Mouse (Mus musculus) stomach, embryonic 15.5 days (tissue): ENCODE results near the gene Hand1. TPM values are rescaled to one million over a fixed set of nuclear protein-coding genes. Genes with fewer than 3 reads are reported as not detected.

Source experiments
- ATAC-seq: fragments of 200-750 bp; cut with Nextera tagmentation; 2 replicates; pipeline ENCODE4 v1.8.0; 2017; ENCODE audit warnings: low read depth, moderate number of reproducible peaks, moderate TSS enrichment; ENCODE audit not compliant: insufficient read depth, low FRiP score
- H3K27ac ChIP-seq: fragments of 300-500 bp; sonication (generic); 2 replicates; pipeline ENCODE4 v1.5.1; 2015; ENCODE audit warnings: mild to moderate bottlenecking, inconsistent platforms
- H3K27me3 ChIP-seq: fragments of 300-500 bp; sonication (generic); replicated peaks from 2 replicates; pipeline ENCODE4 v1.6.1; 2015; ENCODE audit warnings: inconsistent platforms
- H3K36me3 ChIP-seq: fragments of 300-500 bp; sonication (generic); 2 replicates; pipeline ENCODE4 v1.6.1; 2015; ENCODE audit warnings: inconsistent platforms
- H3K4me1 ChIP-seq: fragments of 300-500 bp; sonication (generic); 2 replicates; pipeline ENCODE4 v1.6.1; 2015; ENCODE audit warnings: inconsistent platforms
- H3K4me2 ChIP-seq: fragments of 300-500 bp; sonication (generic); 2 replicates; pipeline ENCODE4 v1.6.1; 2015; ENCODE audit warnings: mild to moderate bottlenecking, inconsistent platforms
- H3K4me3 ChIP-seq: fragments of 300-500 bp; sonication (generic); replicated peaks from 2 replicates; pipeline ENCODE4 v1.5.1; 2015; ENCODE audit warnings: inconsistent platforms
- H3K9ac ChIP-seq: fragments of 300-500 bp; sonication (generic); 2 replicates; pipeline ENCODE4 v1.6.1; 2015; ENCODE audit warnings: inconsistent platforms
- H3K9me3 ChIP-seq: fragments of 300-500 bp; sonication (generic); 2 replicates; pipeline ENCODE4 v1.6.1; 2016; ENCODE audit warnings: inconsistent platforms
- WGBS: fragments of 180-500 bp; shearing (Covaris S2); methylation state at CpG from one replicate; pipeline ENCODE4 v1.1.7; 2015; 5-methylcytosine and 5-hydroxymethylcytosine counted together
- polyA plus RNA-seq: library from polyadenylated mRNA; unstranded; fragments of >200 nt; fragmentation: Nextera tagmentation; extraction: Ambion mirVana; gene quantifications from 2 replicates; pipeline ENCODE4 v1.2.1, GENCODE M21; 2015

Hand1 gene
- polyA plus RNA-seq, 1 experiment from 2014 or later, result 6.9 TPM

DNA sequence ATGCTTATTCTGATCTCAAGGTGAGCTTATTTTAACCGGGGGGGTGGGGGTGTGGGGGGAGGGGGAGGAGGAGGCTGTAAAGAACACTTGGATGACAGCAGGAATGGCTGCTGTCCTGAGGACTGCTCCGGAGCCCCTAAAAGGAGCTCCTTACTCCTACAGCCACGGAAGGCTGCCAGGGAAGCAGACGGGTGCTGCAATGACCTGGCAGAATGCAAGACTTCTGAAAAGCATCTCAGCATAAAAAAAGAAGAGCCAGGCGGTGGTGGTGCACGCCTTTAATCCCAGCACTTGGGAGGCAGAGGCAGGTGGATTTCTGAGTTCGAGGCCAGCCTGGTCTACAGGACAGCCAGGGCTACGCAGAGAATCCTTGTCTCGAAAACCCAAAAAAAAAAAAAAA lies 34.8 kb downstream of the Hand1 start:
- no peak overlapping the region for H3K4me3 ChIP-seq
- peaks cover 13% of the 10 kb centered on the region for H3K4me1 ChIP-seq
- no peak overlapping the region for H3K9ac ChIP-seq
- no peak overlapping the region for H3K27ac ChIP-seq
- no peaks in the 10 kb centered on the region for H3K9me3 ChIP-seq
- no peak overlapping the region for H3K4me2 ChIP-seq
- H3K36me3 ChIP-seq, result no peaks in the 10 kb centered on the region
- H3K27me3 ChIP-seq, result no peaks in the 10 kb centered on the region
- WGBS, result 80% methylated on average over 9 of the region's 9 CpGs
- no peak for ATAC-seq

DNA sequence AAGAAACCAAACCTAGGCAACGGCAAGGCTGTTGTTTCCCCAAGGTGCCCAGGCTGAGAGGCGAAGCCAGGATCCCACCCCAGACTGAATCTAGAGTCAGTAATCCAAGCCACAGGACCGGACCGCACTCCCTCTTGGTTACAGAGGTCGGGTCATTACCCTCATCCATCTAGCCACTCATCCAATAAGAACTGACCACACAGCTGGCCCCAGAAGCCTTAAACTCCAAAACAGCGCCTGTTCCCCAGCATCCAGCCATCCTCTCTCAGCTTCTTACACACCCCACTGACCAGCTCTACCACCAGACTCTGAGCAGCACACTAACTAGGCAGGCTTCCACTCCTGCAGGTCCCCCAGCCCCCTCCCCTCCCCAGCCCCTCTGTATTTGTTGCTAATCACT lies 37.5 kb downstream of the Hand1 start:
- Histone ChIP-seq H3K27me3 (no peaks in the 10 kb centered on the region), H3K4me2 (no peak overlapping the region), H3K36me3 (no peaks in the 10 kb centered on the region), H3K9ac (no peak overlapping the region), H3K27ac (no peak overlapping the region), H3K4me3 (no peak overlapping the region), H3K9me3 (no peaks in the 10 kb centered on the region), H3K4me1 (peaks cover under 1% of the 10 kb centered on the region; the same call in 1 of the 2 replicates)
- WGBS, result 42% methylated on average over 6 of the region's 6 CpGs
- no peak for ATAC-seq

- 28% methylated on average over 21 of the region's 21 CpGs for WGBS
- H3K4me2 ChIP-seq, result no peak overlapping the region
- H3K27me3 ChIP-seq, result no peaks in the 10 kb centered on the region
Measured at GRCm38 (mm10) chr11:57790866-57791535, 41.6 kb downstream of the Hand1 start.

DNA sequence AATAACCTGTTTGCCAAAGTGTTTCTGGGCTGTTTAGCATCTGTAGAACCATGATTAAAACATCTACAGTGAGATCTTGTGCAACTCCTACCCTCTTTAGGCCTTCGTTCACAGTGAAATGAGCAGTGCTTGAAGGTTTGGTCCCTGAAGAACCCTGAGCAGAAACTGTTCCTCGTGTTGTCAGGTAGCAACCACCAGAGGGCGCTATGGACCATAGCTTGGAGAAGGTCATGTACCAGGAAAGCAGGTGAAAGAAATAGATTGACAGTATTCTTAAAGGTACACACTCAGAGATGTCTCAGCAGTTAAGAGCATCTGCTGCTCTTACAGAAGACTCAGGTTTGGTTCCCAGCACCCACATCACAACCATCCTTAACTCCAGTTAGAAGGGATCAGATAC lies 44.7 kb downstream of the Hand1 start:
- no peaks in the 10 kb centered on the region for H3K36me3 ChIP-seq
- no peak for ATAC-seq
- no peaks in the 10 kb centered on the region for H3K27me3 ChIP-seq
- H3K4me1 ChIP-seq, result 0 out of 2 replicates have a peak, but pooled peaks cover 6% of the 10 kb centered on the region
- no peak overlapping the region for H3K4me3 ChIP-seq
- H3K4me2 ChIP-seq, result no peak overlapping the region
- WGBS, result 36% methylated on average over 3 of the region's 3 CpGs
- no peak overlapping the region for H3K9ac ChIP-seq
- no peaks in the 10 kb centered on the region for H3K9me3 ChIP-seq
- H3K27ac ChIP-seq, result no peak overlapping the region

More at GRCm38 (mm10) chr11:57790866-57791535, 41.6 kb downstream of the Hand1 start:
- 0 out of 2 replicates have a peak, but pooled peaks cover 6% of the 10 kb centered on the region for H3K4me1 ChIP-seq
- H3K9ac ChIP-seq, result no peak overlapping the region
- no peak overlapping the region for H3K4me3 ChIP-seq
- H3K9me3 ChIP-seq, result no peaks in the 10 kb centered on the region
- no peak overlapping the region for H3K27ac ChIP-seq
- ATAC-seq, result no peak
- H3K36me3 ChIP-seq, result no peaks in the 10 kb centered on the region

DNA sequence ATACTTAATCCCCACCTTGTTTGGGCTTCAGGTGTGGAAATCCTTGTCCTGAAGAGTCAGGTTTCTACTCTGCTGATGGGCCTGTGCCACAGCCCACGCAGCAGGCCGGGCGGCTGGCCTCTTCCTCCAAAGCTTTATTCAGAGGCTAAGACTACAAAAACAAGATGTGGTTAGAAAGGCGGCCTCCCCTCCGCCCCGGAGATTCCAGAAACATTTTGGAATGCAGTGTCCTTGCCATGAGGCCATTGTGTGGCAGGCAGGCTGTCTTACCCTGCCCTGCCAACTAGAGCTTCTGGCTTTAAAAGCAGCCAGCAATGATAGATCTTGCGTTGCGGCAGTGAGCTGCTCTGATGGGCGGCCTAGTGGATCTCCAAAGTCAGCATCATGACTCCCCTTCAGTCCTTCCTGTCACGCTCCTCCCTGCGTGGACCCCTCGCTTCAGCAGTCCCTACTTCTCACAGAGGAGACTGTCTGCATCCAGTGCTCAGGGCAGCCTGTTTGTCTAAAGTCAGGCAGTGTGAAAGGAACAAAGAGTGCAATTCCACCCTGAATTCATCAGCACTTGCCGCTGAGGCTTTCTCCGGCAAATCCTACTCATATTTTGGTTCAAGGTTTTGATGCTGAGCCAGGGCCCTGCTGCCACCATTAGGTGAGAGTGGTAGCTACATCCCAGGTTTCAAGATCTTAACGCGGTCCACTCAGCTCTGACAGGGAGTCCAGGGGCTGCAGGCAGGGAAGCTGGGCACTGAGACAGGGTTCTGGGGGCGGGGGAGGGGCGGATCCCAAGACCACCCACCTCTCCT lies 45.8 kb downstream of the Hand1 start:
- Histone ChIP-seq H3K4me1 (0 out of 2 replicates have a peak, but pooled peaks cover 6% of the 10 kb centered on the region), H3K27ac (no peak overlapping the region), H3K4me3 (no peak overlapping the region), H3K4me2 (no peak overlapping the region), H3K27me3 (no peaks in the 10 kb centered on the region), H3K9me3 (no peaks in the 10 kb centered on the region), H3K36me3 (no peaks in the 10 kb centered on the region), H3K9ac (no peak overlapping the region)
- no peak for ATAC-seq
- WGBS, result 53% methylated on average over 18 of the region's 18 CpGs

DNA sequence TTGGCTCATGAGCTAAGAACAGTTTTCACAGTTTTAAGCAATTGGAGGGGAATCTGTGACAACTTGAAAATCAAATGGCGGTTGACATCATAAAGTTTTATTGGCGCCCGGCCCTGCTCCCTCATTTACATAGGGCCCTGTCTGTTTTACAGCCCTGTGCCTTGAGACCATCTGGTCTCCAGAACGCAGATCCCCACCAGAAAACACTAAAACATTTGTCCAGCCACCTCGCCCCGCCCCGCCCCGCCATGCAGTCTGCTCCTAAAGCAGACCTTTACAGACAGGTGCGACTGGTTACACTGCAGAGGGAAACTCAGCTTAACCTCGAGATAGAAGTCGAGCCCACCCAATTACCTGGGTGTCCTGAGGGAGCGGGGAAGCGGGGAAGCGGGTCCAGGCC lies 52.8 kb downstream of the Hand1 start:
- no peak overlapping the region for H3K27ac ChIP-seq
- no peak overlapping the region for H3K4me3 ChIP-seq
- H3K9me3 ChIP-seq, result no peaks in the 10 kb centered on the region
- no peak overlapping the region for H3K9ac ChIP-seq
- 0 out of 2 replicates have a peak, but pooled peaks cover 7% of the 10 kb centered on the region for H3K4me1 ChIP-seq
- WGBS, result 68% methylated on average over 14 of the region's 14 CpGs
- H3K4me2 ChIP-seq, result no peak overlapping the region
- ATAC-seq, result no peak
- no peaks in the 10 kb centered on the region for H3K27me3 ChIP-seq
- no peaks in the 10 kb centered on the region for H3K36me3 ChIP-seq

Other genes starting within 250 kb of the Hand1 start
- gene Galnt10, start 187.4 kb downstream of the Hand1 start, polyA plus RNA-seq, result 19.8 and 20.5 TPM in 2 replicates
- gene Sap30l, start 31.2 kb downstream of the Hand1 start, polyA plus RNA-seq, result 12.4 and 12.6 TPM in 2 replicates
- 25.6 and 27.4 TPM in 2 replicates for gene Larp1, start 176.2 kb upstream of the Hand1 start, polyA plus RNA-seq